Mouse (Mus musculus) forebrain, postnatal 0 days (tissue): ENCODE results near the gene Tnni1. TPM values are rescaled to one million over a fixed set of nuclear protein-coding genes. Genes with fewer than 3 reads are reported as not detected.

Experiments used
- ATAC-seq: fragments of 200-750 bp; cut with Nextera tagmentation; 2 replicates; pipeline ENCODE4 v1.8.0; 2017; ENCODE audit warnings: mild to moderate bottlenecking, moderate library complexity
- DNase-seq: peaks from one replicate; pipeline ENCODE4 v3.0.0-alpha.2; 2015
- H3K27ac ChIP-seq: fragments of 300-500 bp; sonication (generic); 2 replicates; pipeline ENCODE4 v1.5.1; 2014; ENCODE audit warnings: low read depth, mild to moderate bottlenecking, antibody characterized with exemption, low read length, moderate library complexity, mixed read lengths
- H3K27me3 ChIP-seq: fragments of 300-500 bp; sonication (generic); 2 replicates; pipeline ENCODE4 v1.6.1; 2014; ENCODE audit warnings: mild to moderate bottlenecking, low read length, mixed read lengths; ENCODE audit not compliant: insufficient read depth
- H3K36me3 ChIP-seq: fragments of 300-500 bp; sonication (generic); 2 replicates; pipeline ENCODE4 v1.6.1; 2014; ENCODE audit warnings: mild to moderate bottlenecking, moderate library complexity; ENCODE audit not compliant: insufficient read depth
- H3K4me1 ChIP-seq: fragments of 300-500 bp; sonication (generic); 2 replicates; pipeline ENCODE4 v1.6.1; 2014; ENCODE audit warnings: antibody characterized with exemption; ENCODE audit not compliant: insufficient read depth
- H3K4me2 ChIP-seq: fragments of 300-500 bp; sonication (generic); 2 replicates; pipeline ENCODE4 v1.6.1; 2014; ENCODE audit warnings: low read depth, mild to moderate bottlenecking, moderate library complexity
- H3K4me3 ChIP-seq: fragments of 300-500 bp; sonication (generic); 2 replicates; pipeline ENCODE4 v1.5.1; 2014; ENCODE audit warnings: low read depth, low read length, mixed read lengths
- H3K9ac ChIP-seq: fragments of 300-500 bp; sonication (generic); 2 replicates; pipeline ENCODE4 v1.6.1; 2014; ENCODE audit warnings: mild to moderate bottlenecking
- H3K9me3 ChIP-seq: fragments of 300-500 bp; sonication (generic); 2 replicates; pipeline ENCODE4 v1.6.1; 2016; ENCODE audit warnings: low read length
- CTCF ChIP-seq: sonication (generic); IDR thresholded peaks from 2 replicates; pipeline ENCODE4 v1.5.1; 2016; ENCODE audit warnings: antibody characterized with exemption, control low read depth, low read depth
- WGBS: fragments of 180-500 bp; shearing (Covaris S2); extraction: QIAGEN DNeasy Blood & Tissue Kit; methylation state at CpG from one replicate; pipeline ENCODE4 v1.1.7; 2014; 5-methylcytosine and 5-hydroxymethylcytosine counted together
- polyA plus RNA-seq: library from polyadenylated mRNA; unstranded; fragments of >200 nt; fragmentation: Nextera tagmentation; extraction: Ambion mirVana; gene quantifications from 2 replicates; pipeline ENCODE4 v1.2.1, GENCODE M21; 2015
- total RNA-seq: library from RNA; depleted of rRNA; stranded (reverse); fragments of >200 nt; gene quantifications from 2 replicates; pipeline ENCODE4 v1.2.3, GENCODE M21; 2014

Tnni1 gene
- total and polyA plus RNA-seq, 2 experiments from 2014 or later: 0.19 to 0.48 TPM

DNA sequence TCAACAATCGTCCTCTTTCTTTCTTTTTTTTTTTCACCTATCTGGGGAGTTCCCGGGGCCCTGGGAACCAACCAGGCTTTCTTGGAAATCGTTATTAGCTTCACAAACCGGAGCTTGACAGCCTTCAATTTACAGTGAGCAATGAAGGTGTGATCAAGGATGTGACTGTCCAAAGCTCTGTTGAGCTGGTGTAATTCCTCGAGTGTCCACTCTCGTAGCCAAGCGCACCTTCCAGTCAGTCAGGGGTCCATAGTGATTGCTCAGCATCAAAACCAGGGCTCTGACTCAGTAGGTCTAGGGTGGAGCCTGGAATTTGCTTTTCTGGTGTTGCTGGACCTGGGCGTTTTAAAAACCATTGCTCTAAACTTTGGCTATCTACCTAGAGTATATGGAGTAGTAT lies 19.0 kb upstream of the Tnni1 start:
- 73% methylated on average over 8 of the region's 8 CpGs for WGBS
- H3K27me3 ChIP-seq: no peaks in the 10 kb centered on the region
- H3K9me3 ChIP-seq: no peaks in the 10 kb centered on the region
- TF ChIP-seq CTCF: peak; percentile 36
- no peak overlapping the region for H3K9ac ChIP-seq
- ATAC-seq (no peak), DNase-seq (no peak)
- no peak overlapping the region for H3K27ac ChIP-seq
- H3K4me3 ChIP-seq: no peak overlapping the region
- H3K36me3 ChIP-seq: no peaks in the 10 kb centered on the region
- no peaks in the 10 kb centered on the region for H3K4me1 ChIP-seq
- no peak overlapping the region for H3K4me2 ChIP-seq

DNA sequence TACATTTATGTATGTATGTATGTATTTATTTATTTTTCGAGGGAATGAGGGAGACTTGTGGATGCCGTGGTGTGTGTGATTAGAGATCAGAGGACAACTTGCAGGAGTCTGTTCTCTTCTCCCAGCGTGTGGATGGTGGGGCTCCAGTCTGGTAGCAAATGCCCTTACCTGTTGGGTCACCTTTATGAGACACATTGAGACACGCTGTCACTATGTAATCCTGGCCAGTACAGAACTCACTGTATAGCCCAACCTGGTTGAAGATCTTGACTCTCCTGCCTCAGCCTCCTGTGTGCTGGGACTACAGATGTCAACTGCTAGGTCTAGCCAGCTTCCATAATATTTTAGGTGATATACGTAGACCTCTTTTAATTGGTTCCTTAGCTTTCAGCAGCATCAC lies 17.5 kb upstream of the Tnni1 start:
- H3K4me1 ChIP-seq: peaks cover 7% of the 10 kb centered on the region; the same call in 1 of the 2 replicates
- no peak overlapping the region for H3K4me2 ChIP-seq
- H3K36me3 ChIP-seq: no peaks in the 10 kb centered on the region
- 93% methylated on average over 5 of the region's 5 CpGs for WGBS
- TF ChIP-seq CTCF: no peak
- no peak overlapping the region for H3K4me3 ChIP-seq
- no peaks in the 10 kb centered on the region for H3K27me3 ChIP-seq
- DNase-seq (no peak), ATAC-seq (no peak)
- no peak overlapping the region for H3K27ac ChIP-seq
- H3K9me3 ChIP-seq: no peaks in the 10 kb centered on the region
- no peak overlapping the region for H3K9ac ChIP-seq

DNA sequence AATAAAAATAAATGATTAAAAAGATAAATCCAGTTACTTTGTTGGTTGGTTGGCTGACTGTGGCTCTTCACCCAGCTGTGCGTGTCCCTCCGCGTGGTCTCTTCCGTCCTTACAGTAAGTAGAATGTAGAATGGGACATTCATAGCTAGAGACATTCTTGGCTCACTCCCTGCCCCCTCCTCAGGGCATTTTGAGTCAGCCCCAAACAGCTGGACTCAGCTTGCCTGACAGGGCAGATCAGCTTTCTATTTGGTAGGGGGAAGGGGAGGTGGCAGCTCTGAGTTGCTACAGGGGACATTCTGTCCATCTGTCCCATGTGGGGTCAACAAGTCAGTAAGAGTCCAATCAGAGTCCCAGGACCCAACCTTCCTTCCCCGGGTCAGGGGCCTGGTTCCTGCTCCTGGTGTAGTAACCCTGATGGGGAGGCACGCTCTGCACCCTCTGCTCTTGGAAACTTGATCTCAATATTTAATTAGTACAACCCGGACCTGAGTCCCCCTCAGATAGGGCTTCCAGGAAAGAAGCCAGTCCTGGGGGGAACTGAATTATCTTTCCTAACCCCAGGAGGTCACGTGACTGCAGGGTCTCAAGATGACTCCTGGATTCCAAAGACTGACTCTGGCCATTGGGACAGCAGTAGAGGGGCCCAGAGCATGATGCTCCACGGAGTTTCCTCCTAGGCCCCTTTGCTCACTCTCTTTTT lies 15.6 kb upstream of the Tnni1 start:
- H3K9ac ChIP-seq: no peak overlapping the region
- ATAC-seq (no peak), DNase-seq (no peak)
- no peak overlapping the region for H3K27ac ChIP-seq
- H3K36me3 ChIP-seq: no peaks in the 10 kb centered on the region
- no peak overlapping the region for H3K4me2 ChIP-seq
- no peak for TF ChIP-seq CTCF
- no peak overlapping the region for H3K4me3 ChIP-seq
- H3K4me1 ChIP-seq: peaks cover 13% of the 10 kb centered on the region; the same call in 1 of the 2 replicates
- WGBS: 82% methylated on average over 9 of the region's 9 CpGs
- H3K9me3 ChIP-seq: no peaks in the 10 kb centered on the region
- H3K27me3 ChIP-seq: no peaks in the 10 kb centered on the region

DNA sequence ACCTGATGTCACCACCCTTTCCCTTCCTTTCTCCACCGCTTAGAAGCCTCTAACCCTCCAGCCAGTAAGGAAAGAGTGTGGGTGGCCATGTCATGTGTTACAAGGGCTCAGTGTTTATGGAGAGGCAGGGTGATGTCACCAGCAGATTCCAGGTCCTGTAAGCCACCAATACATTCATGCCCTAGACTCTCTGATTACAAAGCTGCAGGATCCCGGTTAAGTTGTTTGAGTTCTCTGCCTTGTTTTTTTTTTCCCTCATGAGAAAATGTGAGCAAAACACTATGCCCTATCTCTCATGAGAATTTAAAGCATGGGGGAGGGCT lies 15.1 kb upstream of the Tnni1 start:
- Histone ChIP-seq H3K4me3 (no peak overlapping the region), H3K4me1 (peaks cover 13% of the 10 kb centered on the region; the same call in 1 of the 2 replicates), H3K36me3 (no peaks in the 10 kb centered on the region), H3K4me2 (no peak overlapping the region), H3K9ac (no peak overlapping the region), H3K9me3 (no peaks in the 10 kb centered on the region), H3K27ac (no peak overlapping the region), H3K27me3 (no peaks in the 10 kb centered on the region)
- DNase-seq (no peak), ATAC-seq (no peak)
- TF ChIP-seq CTCF: no peak
- WGBS: 63% methylated on average over 2 of the region's 2 CpGs

DNA sequence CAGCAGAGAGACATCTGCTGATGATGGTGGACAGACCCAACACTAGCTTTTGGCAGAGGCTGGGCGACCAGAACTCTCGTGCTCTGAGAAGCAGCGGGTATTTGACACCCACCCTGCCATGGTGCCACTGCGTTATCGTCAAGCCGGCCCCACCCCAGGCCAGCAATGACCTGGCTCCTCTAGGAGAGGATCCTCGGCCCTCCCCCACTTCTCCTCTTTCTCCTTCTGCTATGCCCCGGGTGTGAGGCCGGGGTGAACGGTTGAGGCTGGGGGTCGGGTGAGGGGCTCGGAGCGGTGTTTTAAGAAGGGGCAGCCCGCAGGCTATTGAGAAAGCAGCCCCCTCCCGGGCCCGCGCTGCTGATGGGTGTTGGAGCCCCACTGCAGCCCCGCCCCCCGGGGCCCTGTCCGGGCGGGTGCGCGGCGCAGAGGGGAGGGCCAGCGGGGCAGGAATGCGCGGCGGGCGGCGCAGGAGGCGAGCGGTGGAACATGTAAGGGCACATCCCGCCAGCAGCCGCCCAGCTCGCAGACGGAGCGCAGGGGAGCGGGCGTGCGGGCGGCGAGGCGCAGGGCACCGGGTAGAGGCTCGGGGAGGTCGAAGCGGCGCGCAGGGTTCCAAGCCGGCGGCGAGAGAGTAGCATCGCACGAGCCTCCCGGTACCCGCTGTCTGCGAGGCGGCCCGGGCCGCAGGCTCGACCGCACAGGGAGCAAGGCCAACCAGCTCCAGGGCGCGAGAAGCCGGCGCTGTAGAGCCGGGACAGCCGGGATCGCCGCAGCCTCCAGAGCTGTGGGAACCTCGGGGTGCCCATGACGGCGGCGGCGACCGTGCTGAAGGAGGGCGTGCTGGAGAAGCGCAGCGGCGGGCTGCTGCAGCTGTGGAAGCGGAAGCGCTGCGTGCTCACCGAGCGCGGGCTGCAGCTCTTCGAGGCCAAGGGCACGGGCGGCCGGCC lies 13.3 kb upstream of the Tnni1 start, which contains the start of gene Phlda3:
Gene Phlda3 (plus strand): TSS at position 475 of the 947 bp plus-strand sequence.
- TF ChIP-seq CTCF: 0 out of 2 replicates have a peak, but pooled peaks have one; percentile 19
- ATAC-seq (peak; percentile 87), DNase-seq (peak; percentile 68)
- Histone ChIP-seq H3K9ac (peak within 1 kb of the TSS; percentile 78), H3K27me3 (no peaks in the 10 kb centered on the region), H3K4me1 (peaks cover 13% of the 10 kb centered on the region; the same call in 1 of the 2 replicates), H3K36me3 (no peaks in the 10 kb centered on the region), H3K4me3 (peak within 1 kb of the TSS; percentile 55), H3K9me3 (no peaks in the 10 kb centered on the region), H3K4me2 (peak within 1 kb of the TSS; percentile 96), H3K27ac (peak within 1 kb of the TSS; percentile 71)
- 4% methylated on average over 89 of the region's 90 CpGs for WGBS

DNA sequence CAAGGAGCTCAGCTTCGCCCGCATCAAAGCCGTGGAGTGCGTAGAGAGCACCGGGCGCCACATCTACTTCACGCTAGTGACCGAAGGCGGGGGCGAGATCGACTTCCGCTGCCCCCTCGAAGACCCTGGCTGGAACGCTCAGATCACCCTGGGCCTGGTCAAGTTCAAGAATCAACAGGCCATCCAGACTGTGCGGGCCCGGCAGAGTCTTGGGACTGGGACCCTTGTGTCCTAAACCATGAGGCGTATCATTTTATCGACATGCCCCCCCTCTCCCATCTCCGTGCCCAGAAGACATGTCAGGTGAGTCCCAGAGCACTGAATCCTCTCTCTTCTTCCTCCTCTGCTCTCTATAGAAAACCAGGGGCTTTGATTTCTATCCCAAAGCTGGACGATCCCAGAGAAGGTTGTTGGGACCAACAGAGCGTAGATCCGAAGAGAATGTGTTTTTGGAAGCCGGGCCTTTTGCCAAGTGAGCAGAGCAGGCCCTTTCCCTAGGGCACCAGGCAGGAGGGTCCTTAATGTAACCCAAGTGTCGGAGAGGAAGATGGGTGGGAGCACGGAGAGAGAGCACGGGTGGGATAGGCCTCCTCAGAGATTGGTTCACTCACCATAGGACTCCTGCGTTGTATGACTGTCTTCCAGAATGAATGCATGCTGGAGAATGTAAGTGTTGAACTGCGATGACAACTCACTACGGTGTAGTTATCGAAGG lies 12.5 kb upstream of the Tnni1 start:
- WGBS: 26% methylated on average over 30 of the region's 30 CpGs
- no peak for TF ChIP-seq CTCF
- Histone ChIP-seq H3K9ac (peak overlapping the region; percentile 78), H3K4me3 (peak overlapping the region; percentile 55), H3K9me3 (no peaks in the 10 kb centered on the region), H3K4me2 (peak overlapping the region; percentile 96), H3K4me1 (peaks cover 13% of the 10 kb centered on the region; the same call in 1 of the 2 replicates), H3K36me3 (no peaks in the 10 kb centered on the region), H3K27ac (peak overlapping the region; percentile 71; the same call in 1 of the 2 replicates), H3K27me3 (no peaks in the 10 kb centered on the region)
- ATAC-seq (no peak; the same call in none of the 2 replicates), DNase-seq (peak; percentile 31)
